Mouse (Mus musculus): ENCODE measurements at regions not wholly inside any gene's neighbourhood (a gene's known extent, or its start where the extent isn't known, plus 50 kb on each side); places are given as distances from the start of the nearest gene placed in this dataset.
"Not testable (repeated sequence)": the region's sequence is repeated elsewhere in the genome, so short reads cannot be mapped to it uniquely, and the experiment has no call there.

DNA sequence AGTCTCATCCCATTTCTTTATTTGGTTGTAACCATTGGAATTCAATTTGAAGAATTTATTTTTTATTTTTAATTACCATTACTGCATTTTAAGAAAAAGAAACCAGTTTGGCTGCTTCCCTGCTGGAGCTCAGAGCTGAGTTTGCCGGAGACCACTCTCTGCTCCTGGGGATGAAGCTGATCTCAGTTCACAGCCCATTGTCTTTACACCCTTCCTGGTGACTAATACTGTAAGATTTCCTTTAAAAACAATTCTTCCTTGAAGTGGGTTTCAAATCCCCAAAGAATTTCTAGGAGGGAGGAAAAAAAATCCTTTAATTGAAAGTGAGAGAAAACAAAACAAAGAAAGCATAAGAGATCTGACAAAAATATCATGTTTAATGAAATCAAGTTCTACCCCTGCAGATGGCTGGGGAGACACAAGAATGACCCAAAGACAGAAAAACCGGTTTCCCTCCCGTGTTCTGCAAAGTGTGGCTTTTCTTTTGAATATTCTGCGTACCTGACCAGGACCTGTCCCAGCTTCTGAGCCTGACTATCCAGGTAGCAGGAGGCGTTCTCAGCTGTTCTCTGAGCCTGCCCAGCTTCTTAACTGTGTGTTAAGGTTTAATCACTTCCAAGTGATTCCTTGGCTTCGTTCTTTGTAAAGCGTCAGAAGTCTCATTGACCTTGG is 216.1 kb downstream of the Bcl11a start:
- ATAC-seq (ENCODE audit: poor library complexity, severe bottlenecking), result no peak

DNA sequence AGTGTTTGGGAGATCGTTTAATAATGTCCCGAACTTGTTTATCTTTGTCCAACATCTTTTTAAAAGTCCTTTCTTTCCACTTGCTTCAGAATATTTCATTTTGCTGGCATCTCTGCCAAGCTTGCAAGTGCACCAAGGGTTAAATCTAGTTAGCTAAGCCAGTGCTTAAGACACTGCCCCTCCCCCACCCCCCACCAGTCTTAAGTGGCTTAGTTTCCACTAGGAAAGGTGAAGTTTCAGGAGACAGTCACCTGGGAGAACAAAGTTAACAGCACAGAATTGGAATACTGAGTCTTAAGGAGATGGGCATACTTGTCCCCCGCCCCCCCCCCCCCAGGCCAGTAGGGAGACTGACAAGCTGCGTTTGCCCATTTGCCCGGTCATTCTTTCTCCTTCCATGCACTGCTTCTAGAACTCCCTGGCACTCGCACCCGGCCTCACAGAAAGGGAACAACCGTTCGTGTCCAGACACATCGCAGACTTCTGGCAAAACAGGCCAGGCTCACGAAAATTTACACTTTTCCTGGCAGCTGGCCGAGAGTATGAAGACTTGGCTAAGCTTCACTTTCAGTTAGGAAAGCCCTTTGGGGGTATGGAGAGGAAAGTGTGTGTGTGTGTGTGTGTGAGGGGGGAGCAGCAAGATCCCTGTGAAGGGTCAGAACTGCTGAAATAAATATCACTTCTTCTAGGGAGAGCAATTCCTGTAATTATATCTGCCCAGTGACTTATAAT is 219.2 kb downstream of the Bcl11a start:
- peak; percentile 11; the same call in 1 of the 2 replicates for ATAC-seq (ENCODE audit: poor library complexity, severe bottlenecking)

DNA sequence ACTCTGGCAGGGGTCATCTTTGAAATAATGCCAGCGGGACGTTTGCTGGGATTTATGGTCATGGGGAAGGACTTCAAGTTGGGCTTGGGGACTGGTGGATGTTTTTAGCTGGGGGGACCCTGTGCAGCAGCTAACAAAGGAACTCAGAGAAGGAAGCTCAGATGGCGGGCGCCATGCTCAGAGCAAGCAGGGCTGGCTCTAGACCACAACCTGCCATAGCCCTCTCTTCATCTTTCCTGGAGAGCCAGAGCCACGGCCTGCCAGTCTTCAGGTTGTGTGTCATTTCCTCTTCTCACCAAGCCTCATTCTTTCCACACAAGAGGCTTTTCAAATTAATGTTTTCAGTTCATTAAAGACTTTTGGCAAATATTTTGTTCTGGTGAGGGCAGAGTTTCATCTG is 219.9 kb downstream of the Bcl11a start:
- no peak; the same call in 1 of the 2 replicates for ATAC-seq (ENCODE audit: poor library complexity, severe bottlenecking)

DNA sequence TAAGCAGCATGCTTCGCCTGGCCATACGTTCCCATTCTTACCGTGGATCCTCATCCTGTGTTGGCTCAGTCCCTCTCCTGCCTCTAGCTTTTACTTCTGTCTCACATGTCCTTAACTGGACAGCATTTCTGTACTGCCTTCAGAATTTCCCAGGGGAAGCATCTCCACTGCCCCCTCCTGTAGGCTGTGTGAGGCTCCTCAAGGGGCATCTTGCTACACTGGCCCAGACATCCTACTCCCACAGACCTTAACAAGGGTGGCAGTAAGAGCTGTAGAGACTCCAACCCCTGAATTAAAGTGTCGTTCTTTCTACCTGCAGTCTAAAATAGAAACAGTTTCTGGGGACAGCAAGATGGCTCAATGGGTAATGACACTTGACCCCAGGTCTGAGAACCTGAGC is 222.5 kb downstream of the Bcl11a start:
- ATAC-seq (ENCODE audit: poor library complexity, severe bottlenecking), result no peak

DNA sequence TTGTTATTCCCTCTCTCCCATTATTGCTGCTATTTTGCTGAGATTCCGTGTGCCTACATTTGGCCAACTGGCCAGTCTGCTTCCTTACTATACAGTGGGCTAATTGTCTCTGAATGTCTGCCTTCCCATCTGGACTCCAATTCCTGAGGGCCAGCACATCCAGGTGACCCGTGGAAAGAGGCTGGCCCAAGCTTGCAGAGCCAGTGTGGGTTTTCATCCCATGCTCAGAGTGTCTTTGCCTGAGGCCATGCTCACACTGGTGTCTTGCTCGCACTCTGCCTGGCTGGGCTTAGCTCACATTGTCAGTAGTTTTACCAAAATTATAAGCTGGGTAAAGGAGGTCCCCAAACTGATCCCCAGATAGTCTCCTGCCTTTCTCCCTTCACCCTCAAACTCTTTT is 223.3 kb downstream of the Bcl11a start:
- ATAC-seq (ENCODE audit: poor library complexity, severe bottlenecking), result no peak

DNA sequence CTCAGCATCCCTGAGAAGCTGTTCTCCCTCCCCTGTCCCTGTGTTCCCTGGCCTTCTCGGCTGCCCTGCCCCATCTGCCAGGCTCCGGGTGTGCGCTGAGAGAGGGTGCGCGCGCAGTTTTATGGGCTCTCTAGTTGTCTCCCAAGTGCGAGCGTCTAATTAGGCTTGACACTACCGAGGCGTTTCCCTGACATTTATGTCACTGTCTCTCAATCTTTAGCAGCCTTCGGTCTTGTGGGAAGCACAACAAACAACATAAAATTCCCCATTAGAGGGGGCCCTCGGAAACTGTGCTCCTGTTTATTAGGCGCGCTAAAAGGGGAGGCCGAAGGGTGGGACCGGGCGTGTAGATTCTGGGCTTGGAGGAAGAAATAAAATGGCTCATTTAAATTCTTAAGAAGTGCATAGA is 227.3 kb downstream of the Bcl11a start:
- peak; percentile 33; the same call in 1 of the 2 replicates for ATAC-seq (ENCODE audit: poor library complexity, severe bottlenecking)

DNA sequence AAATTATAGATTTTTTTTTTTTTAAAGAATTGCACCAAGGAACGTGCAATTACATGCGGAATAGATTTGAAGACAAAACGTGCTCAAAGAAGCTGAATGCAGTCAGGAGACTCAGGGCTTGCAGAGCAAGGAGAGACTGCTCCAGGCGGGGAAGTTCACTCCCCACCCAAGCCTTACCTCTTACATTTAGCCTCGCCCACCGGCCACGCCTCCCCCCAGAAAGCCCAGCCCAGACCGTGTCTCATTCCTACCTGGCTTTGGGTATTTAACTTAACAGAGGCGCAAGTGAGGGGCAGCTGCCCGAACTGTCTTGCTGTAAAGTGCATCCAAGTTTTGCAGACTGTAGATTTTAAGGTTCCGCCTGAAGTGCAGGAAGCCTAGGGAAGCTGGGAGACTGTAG is 227.8 kb downstream of the Bcl11a start:
- ATAC-seq (ENCODE audit: poor library complexity, severe bottlenecking), result peak; percentile 46; the same call in 1 of the 2 replicates

DNA sequence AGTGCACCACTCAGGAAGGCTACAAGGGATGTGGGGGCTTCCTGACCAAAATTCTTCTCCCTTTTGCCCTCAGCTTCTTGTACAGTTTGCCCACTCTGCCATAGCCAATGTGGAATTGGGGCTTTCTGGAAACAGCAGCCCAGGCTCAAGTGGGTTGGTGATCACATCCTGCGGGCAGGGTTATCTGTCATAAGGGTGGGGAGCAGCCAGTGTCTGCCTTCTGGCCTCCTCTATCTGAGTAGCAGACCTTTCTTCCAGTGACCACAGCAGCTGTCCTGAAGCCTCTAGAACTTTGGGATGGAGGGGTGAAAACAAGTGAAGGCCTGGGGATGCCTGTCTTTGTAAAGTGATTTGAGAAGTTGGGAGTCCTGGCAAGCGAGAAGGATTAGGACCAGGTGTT is 228.2 kb downstream of the Bcl11a start:
- no peak for ATAC-seq (ENCODE audit: poor library complexity, severe bottlenecking)

DNA sequence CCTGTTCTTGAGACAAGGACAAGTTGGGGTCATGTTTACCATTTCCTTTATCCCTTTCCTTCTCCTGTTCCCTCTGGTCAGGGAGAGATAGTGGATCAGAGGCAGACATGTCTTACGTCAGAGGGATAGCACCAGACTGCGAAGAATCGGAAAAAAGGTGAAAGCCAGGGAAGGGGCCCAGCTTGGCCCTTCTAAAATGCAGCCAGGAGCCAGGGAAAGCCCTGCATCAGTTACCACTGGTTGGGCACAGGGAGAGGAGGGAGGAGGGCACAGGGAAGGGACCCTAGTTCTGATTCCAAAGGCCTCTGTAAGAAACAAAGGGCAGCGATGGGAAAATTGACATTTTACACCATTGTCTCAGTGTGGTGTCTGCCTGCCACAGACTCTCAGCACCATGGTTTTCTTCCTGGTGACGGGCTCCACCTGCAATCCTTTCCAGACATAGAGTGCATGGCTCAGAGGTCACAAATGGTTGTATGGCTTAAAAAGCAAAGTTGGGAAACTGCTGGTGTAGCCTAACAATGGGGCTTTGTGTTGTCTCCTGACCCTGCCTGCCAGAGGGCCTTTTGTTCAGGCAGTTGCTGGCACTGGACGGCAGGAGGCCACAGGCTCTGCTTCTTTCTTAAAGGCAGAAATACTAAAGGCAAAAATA is 229.9 kb downstream of the Bcl11a start:
- no peak for ATAC-seq (ENCODE audit: poor library complexity, severe bottlenecking)

DNA sequence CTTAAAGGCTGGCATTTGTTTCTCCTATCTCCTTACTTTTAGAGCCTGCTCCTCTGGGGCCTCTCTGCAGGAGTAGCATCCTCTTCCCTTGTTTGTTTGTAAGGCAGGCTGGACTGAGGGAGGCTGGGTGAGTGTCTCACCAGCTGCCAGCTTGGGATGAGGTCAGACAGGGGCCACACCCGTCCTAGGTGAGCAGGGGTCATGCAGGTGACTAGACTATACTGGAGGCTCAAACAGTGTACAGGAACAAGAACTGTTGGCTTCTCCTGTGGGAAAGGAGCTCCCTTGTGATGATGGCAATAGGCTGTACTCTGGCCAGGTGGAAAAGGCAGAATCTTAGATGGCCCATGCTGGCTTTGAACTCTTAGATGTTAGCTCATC is 230.4 kb downstream of the Bcl11a start:
- ATAC-seq (ENCODE audit: poor library complexity, severe bottlenecking), result no peak

DNA sequence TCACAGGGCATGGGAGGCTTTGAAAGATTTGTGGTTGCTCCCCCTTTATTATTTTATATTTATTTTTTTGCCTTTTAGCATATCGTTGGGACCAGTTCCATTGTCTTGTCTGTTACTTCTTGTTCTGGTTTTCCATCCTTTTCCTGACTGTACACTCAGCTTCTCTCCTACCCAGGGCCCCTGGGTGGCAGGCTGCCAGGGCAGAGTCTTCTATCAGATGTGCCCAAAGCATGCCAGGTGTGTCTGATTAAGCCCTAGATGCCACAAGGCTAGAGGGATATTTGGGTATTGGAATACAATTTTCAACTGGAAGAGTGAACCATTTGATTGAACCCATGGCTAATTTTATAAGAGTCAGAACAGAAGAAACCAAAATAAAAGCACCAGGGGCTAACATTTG is 236.2 kb downstream of the Bcl11a start:
- no peak for ATAC-seq (ENCODE audit: poor library complexity, severe bottlenecking)

DNA sequence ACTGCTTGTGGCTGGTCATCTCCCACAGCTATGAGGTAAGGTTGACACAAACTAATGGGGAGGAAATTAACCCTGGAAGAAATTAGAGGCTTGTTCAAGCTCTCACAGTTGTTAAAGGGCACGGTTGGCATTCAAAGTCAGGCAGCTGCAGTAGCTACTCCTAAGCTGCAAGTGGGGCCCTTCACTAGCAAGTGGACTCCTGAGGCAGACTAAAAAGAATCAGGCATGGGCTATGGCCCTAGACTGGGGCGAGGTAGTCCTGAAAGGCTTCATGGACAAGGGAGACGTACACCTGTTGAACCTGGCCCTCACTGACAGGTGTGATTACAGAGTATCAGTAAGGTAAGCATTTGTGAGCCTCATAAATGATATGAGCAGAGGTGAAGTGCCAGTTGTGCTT is 237.7 kb downstream of the Bcl11a start:
- ATAC-seq (ENCODE audit: poor library complexity, severe bottlenecking), result no peak

DNA sequence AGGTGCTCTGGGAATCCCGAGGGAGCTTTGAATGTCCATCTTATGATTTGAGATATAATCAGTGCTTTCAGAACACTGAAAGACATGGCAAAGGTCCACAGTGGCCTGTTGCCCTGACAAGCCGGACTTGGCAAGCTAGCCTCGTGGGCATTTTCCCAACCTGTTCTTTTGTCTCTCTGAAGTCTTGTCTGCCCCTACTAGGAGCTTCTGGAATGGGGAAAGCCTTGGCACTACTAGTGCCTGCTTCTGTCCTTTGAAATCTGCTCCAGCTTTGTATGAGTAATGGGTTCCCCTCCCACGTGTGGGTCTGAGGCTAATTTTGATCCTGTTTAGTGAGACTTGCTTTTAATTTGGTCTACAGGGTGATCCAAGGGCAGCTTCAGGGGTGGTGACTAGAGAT is 238.3 kb downstream of the Bcl11a start:
- ATAC-seq (ENCODE audit: poor library complexity, severe bottlenecking), result no peak

DNA sequence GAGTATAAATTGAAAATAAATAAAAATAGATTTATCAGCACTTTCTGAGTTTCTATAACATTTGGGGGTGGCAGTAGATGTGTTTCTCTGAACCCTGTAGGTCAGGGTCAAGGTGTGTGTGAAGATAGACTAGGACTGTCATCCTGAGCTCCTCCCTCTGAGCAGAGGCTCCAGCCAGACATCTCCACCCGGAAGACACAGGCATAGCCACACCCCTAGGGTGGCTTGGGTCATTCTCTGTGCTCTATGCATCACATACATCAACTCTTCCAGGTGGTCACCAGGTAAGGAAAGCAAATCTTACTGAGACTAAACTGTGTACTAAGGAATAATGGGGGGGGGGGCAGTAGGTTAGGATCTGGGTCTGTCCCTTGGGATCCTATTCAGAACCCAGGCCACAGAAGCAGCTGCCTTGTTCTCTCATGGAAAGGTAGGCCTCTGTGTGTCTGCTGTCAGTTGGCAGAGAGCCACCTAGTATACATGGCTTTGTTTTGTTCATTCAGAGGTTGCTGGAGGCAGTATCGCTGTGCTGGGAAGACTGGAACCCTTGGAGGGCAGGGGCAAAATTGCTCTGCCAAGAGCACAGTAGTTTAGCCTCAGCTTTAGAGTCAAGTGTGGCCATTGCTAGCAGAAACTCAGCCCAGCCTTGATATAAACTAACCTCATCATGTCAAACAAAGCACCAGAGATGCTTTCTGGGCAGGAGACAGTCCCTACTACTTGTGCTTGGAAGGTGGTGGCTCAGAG is 240.3 kb downstream of the Bcl11a start:
- no peak for ATAC-seq (ENCODE audit: poor library complexity, severe bottlenecking)

DNA sequence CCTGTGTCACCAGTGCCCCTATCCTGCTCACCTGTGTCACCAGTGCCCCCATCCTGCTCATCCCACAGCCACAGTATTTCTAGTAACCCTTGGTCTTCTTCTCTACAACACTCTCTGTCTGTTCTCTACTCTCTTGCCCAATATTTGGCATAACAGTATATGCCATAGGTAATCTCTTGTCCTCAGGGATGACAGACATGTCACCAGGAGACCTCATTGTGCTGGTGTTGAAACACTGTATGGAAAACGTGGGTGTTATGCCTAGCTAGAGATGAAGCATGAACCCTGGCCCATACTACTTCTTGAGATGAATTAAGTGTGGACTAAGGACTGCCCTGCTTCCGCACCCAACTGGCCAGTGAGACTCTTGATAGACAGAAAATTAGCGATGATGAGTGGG is 241.4 kb downstream of the Bcl11a start:
- no peak for ATAC-seq (ENCODE audit: poor library complexity, severe bottlenecking)

DNA sequence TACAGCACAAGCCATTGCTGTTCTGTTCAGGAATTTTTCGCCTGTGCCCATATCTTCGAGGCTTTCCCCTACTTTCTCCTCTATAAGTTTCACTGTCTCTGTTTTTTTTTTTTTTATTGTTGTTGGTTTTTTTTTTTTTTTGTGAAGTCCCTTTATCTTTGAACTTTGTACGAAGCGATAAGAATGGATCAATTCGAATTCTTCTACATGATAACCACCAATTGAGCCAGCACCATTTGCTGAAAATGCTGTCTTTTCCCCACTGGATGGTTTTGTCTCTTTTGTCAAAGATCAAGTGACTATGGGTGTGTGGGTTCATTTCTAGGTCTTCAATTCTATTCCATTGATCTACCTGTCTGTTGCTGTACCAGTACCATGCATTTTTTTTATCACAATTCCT is 244.6 kb downstream of the Bcl11a start:
- ATAC-seq (ENCODE audit: poor library complexity, severe bottlenecking), result not testable (repeated sequence)

DNA sequence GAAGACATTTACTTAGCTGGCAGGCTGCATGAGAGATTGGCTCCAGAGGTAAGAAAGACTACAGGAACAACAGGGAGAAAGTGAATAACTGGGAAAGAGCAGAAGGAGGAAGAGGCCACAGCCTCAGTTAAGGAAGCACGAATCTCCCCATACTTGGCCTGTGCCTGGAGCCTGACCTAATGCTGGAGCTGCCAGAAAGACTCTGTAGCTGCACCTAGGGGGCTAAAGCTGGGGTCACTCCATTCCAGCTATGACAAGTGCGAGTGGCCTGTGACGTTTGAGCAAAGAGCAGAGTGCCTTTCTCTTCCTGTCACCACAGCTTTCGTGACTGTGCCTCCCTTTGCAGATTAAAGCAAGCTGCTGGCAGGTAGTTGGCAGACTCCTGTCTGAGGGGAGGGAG is 250.6 kb downstream of the Bcl11a start:
- ATAC-seq (ENCODE audit: poor library complexity, severe bottlenecking), result no peak

DNA sequence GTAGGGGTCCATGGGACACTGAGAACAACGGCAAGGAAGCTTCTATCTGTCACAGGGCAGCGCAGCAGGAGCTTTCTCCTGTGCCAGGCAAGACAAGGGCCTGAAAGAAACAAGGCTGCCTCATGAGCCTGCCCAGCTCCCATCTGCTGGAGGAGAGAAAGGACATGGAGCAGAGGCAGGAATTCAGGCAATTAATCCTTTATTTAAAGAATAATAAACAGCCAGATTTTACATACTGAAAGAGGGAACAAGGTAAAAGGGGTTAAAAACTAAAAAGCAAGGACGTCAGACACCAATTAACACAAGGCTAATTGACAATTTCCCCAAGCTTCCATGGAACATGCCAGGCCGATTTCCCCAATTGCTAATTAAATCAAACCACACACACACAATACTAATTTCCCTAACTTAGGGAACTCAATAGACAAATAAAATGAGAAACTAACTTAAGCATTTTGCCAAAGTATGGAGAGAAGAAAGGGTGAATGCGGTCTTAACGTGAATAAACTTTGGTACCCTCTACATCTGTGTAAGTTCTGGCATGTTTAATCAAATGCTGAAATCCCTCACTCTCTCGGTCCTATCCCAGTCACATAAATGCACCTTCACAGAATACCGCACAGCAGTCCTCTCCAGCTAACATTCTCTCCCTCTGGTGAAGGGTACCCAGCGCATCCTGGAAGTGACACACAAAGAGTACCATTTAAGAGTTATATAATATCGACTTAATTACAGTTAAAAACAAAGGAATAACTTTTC is 252.7 kb downstream of the Bcl11a start:
- ATAC-seq (ENCODE audit: poor library complexity, severe bottlenecking), result no peak

DNA sequence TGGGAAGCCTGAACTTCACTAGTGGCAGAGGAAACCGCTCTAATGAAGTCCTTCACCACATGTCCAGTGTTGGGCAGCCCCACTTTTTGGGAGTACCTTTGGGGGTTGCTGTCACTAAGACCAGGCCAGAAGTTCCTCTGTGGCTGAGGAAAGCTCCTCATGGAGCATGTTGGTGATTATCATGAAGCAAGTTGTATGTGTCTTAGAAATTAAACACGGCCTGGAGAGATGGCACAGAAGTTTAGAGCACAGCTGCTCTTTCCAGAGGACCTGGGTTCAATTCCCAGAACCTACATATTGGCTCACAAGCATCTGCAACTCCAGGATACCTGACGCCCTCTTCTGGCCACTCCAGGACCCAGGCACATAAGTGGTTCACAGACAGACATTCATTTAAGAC is 254.4 kb downstream of the Bcl11a start:
- ATAC-seq (ENCODE audit: poor library complexity, severe bottlenecking), result no peak

DNA sequence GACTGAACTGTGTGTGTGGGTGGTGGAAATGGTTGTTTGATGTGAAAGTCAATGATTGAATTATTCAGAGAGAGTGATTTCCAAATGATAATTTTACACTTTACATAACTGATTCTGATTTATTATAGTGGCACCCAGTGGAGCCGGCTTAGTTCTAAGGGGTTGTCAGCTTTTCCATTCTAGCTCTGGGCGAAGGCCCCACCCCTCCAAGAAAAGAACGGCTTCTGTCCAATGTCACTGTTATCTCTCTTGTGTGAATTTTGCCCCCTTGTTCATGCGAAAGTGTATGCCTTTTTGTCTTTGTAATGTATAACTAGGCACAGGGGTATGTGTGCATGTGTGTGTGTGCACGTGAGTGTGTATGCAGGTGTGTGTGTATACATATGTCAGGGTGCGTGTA is 255.3 kb downstream of the Bcl11a start:
- no peak for ATAC-seq (ENCODE audit: poor library complexity, severe bottlenecking)

DNA sequence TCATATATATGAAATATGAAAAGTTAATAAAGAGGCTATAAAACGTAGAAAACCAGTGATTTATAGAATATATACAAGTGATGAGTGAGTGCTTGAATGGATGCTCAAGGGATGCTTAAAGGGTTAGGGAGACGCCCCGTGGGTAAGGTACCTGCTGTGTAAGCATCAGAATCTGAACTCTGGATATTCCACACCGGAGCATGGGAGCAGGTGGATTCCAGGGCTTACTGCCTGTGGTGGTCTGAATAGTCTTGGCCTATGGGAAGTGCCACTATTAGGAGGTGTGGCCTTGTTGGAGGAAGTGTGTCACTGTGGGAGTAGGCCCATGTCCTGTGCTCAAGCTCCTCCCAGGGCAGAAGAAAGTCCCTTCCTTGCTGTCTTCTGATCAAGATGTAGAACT is 257.4 kb downstream of the Bcl11a start:
- no peak for ATAC-seq (ENCODE audit: poor library complexity, severe bottlenecking)

Measured in megakaryocyte, adult 5-6 weeks (primary cell).